Comparison of ENCODE assay signal across 8 mouse cellular contexts in genomic region chr16:40968088-40968860, GRCm38 (mm10).
DNase-seq lines count a peak whose midpoint lies in the region; ATAC-seq and TF ChIP-seq lines count a peak whose summit lies in the region.

No protein-coding gene starts in this region.

- H3K9ac ChIP-seq in embryonic facial prominence, embryonic 12.5 days = no peak overlapping the region
- no peak overlapping the region for H3K9ac ChIP-seq in heart, adult 2 months (ENCODE audit: low read depth, low read length)
- H3K9ac ChIP-seq in midbrain, embryonic 14.5 days (replicated peaks; ENCODE audit: low read length) = peak overlapping the region; percentile 43

- WGBS in embryonic facial prominence, embryonic 12.5 days = 22% methylated on average over 17 of the region's 17 CpGs
- WGBS in heart, adult 2 months = 22% methylated on average over 17 of the region's 17 CpGs
- 19% methylated on average over 17 of the region's 17 CpGs for WGBS in kidney, adult 2 months
- 22% methylated on average over 17 of the region's 17 CpGs for WGBS in midbrain, embryonic 14.5 days

- TF ChIP-seq POLR2A in heart, adult 2 months (IDR thresholded peaks at IDR 0.05; ENCODE audit: insufficient read depth, low read depth, low read length) = no peak
- no peak for TF ChIP-seq POLR2A in kidney, adult 2 months (IDR thresholded peaks at IDR 0.05; ENCODE audit: low read depth, low read length)
- no peak for TF ChIP-seq POLR2A in testis, adult 2 months (IDR thresholded peaks at IDR 0.05; ENCODE audit: control insufficient read depth, low read depth, low read length)

- H3K4me2 ChIP-seq in embryonic facial prominence, embryonic 12.5 days (replicated peaks) = peak overlapping the region; percentile 51
- H3K4me2 ChIP-seq in midbrain, embryonic 14.5 days (ENCODE audit: low read length) = peak overlapping the region; percentile 55

- ATAC-seq in embryonic facial prominence, embryonic 12.5 days (ENCODE audit: insufficient number of reproducible peaks, insufficient read depth, low FRiP score, low TSS enrichment) = peak; percentile 84
- peak; percentile 95 for ATAC-seq in midbrain, embryonic 14.5 days (ENCODE audit: low FRiP score, low TSS enrichment)
- ATAC-seq in activated CD4-positive, CD25-positive, alpha-beta regulatory T cell, adult 4 months = no peak

- 0 out of 2 replicates have a peak, but pooled peaks have one; percentile 40 for TF ChIP-seq EP300 in heart, adult 2 months (IDR thresholded peaks at IDR 0.05; ENCODE audit: insufficient read depth, low read depth, low read length)

- H3K9me3 ChIP-seq in embryonic facial prominence, embryonic 12.5 days = no peaks in the 10 kb centered on the region
- no peaks in the 10 kb centered on the region for H3K9me3 ChIP-seq in midbrain, embryonic 14.5 days (ENCODE audit: control insufficient read depth, low read length)

- DNase-seq in adrenal gland, postnatal 25 days = peak; percentile 67
- DNase-seq in heart, adult 2 months = peak; percentile 16 to 37
- DNase-seq in kidney, adult 2 months = peak; percentile 73
- DNase-seq in left cerebral cortex, postnatal 4 days = peak; percentile 89
- peak; percentile 93 for DNase-seq in midbrain, embryonic 14.5 days

- peak; percentile 77 for TF ChIP-seq CTCF in heart, adult 2 months (IDR thresholded peaks at IDR 0.05)
- peak; percentile 90 for TF ChIP-seq CTCF in kidney, adult 2 months (conservative IDR thresholded peaks at IDR 0.05; ENCODE audit: insufficient read depth, insufficient read length, low read depth, low read length)
- peak; percentile 42; the same call in 1 of the 2 replicates for TF ChIP-seq CTCF in testis, adult 2 months (IDR thresholded peaks at IDR 0.05; ENCODE audit: control insufficient read depth, insufficient read depth, insufficient replicate concordance, low read depth, low read length)

- H3K79me2 ChIP-seq in heart, adult 2 months (replicated peaks; ENCODE audit: control insufficient read depth, insufficient read depth, low read length) = no peaks in the 10 kb centered on the region

- intact Hi-C loops in heart, adult 2 months (cut with DNase I) = loop anchor here (2.0 to 5.0 kb wide), 2 partner anchors 327 to 501 kb away; no protein-coding TSS in a partner anchor
- intact Hi-C loops in left cerebral cortex, postnatal 4 days (cut with DNase I) = loop anchor here (10.0 kb wide), 3 partner anchors 983 to 1853 kb away; partner anchors contain the start of gene Lsamp

- peak overlapping the region; percentile 20 for H3K4me3 ChIP-seq in embryonic facial prominence, embryonic 12.5 days
- H3K4me3 ChIP-seq in heart, adult 2 months = no peak overlapping the region
- no peak overlapping the region for H3K4me3 ChIP-seq in kidney, adult 2 months (ENCODE audit: insufficient read depth, low read depth, low read length)
- H3K4me3 ChIP-seq in midbrain, embryonic 14.5 days (replicated peaks; ENCODE audit: low read depth, low read length) = peak overlapping the region; percentile 26
- H3K4me3 ChIP-seq in testis, adult 2 months (ENCODE audit: control insufficient read depth, low read depth, low read length) = no peak overlapping the region; the same call in 1 of the 2 replicates

- no peak overlapping the region for H3K27ac ChIP-seq in embryonic facial prominence, embryonic 12.5 days
- no peak overlapping the region for H3K27ac ChIP-seq in heart, adult 2 months
- H3K27ac ChIP-seq in kidney, adult 2 months (ENCODE audit: insufficient read depth, low read depth, low read length) = no peak overlapping the region
- H3K27ac ChIP-seq in midbrain, embryonic 14.5 days (replicated peaks; ENCODE audit: low read depth, low read length) = 0 out of 2 replicates have a peak overlapping the region, but pooled peaks have one; percentile 26
- H3K27ac ChIP-seq in testis, adult 2 months (ENCODE audit: control insufficient read depth, insufficient read depth, low read depth, low read length) = no peak overlapping the region

- no peaks in the 10 kb centered on the region for H3K4me1 ChIP-seq in embryonic facial prominence, embryonic 12.5 days
- H3K4me1 ChIP-seq in heart, adult 2 months (ENCODE audit: control insufficient read depth, insufficient read depth, low read length) = no peaks in the 10 kb centered on the region
- no peaks in the 10 kb centered on the region for H3K4me1 ChIP-seq in kidney, adult 2 months (ENCODE audit: control insufficient read depth, insufficient read depth, low read length)
- peaks cover 11% of the 10 kb centered on the region for H3K4me1 ChIP-seq in midbrain, embryonic 14.5 days (ENCODE audit: control insufficient read depth, insufficient read depth, low read length)
- peaks cover 4% of the 10 kb centered on the region for H3K4me1 ChIP-seq in testis, adult 2 months (ENCODE audit: control insufficient read depth, insufficient read depth, low read length)

- H3K27me3 ChIP-seq in embryonic facial prominence, embryonic 12.5 days = 0 out of 2 replicates have a peak, but pooled peaks cover 4% of the 10 kb centered on the region
- no peaks in the 10 kb centered on the region for H3K27me3 ChIP-seq in heart, adult 2 months (ENCODE audit: control insufficient read depth, insufficient read depth, low read length)
- H3K27me3 ChIP-seq in kidney, adult 2 months (replicated peaks; ENCODE audit: control insufficient read depth, insufficient read depth, low read length) = no peaks in the 10 kb centered on the region; the same call in 1 of the 2 replicates
- no peaks in the 10 kb centered on the region for H3K27me3 ChIP-seq in midbrain, embryonic 14.5 days (ENCODE audit: control insufficient read depth, insufficient read depth, low read length)
- H3K27me3 ChIP-seq in testis, adult 2 months (ENCODE audit: control insufficient read depth, insufficient read depth, low read length) = no peaks in the 10 kb centered on the region

- H3K36me3 ChIP-seq in embryonic facial prominence, embryonic 12.5 days = no peaks in the 10 kb centered on the region
- H3K36me3 ChIP-seq in heart, adult 2 months (ENCODE audit: control insufficient read depth, insufficient read depth, low read length) = no peaks in the 10 kb centered on the region
- H3K36me3 ChIP-seq in kidney, adult 2 months (ENCODE audit: control insufficient read depth, insufficient read depth, low read length) = no peaks in the 10 kb centered on the region
- no peaks in the 10 kb centered on the region for H3K36me3 ChIP-seq in midbrain, embryonic 14.5 days (ENCODE audit: control insufficient read depth, insufficient read depth, low read length)
- no peaks in the 10 kb centered on the region for H3K36me3 ChIP-seq in testis, adult 2 months (ENCODE audit: control insufficient read depth, insufficient read depth, low read length)

Comparison
In these comparisons a context has a peak if more than half of its experiments do, and no peak if none do; other contexts are left out.
1. DNase-seq: peak in every context shown above with its lines; median percentile 93 in midbrain, embryonic 14.5 days; 89 in left cerebral cortex, postnatal 4 days; 73 in kidney, adult 2 months; 67 in adrenal gland, postnatal 25 days; 26 in heart, adult 2 months.
2. H3K4me3 ChIP-seq: peak in embryonic facial prominence, embryonic 12.5 days (single experiment) and midbrain, embryonic 14.5 days (single experiment); none in heart, adult 2 months (single experiment), kidney, adult 2 months (single experiment) and testis, adult 2 months (single experiment).
3. Peak in every context shown above with its lines, with median percentiles within 50 percentile points of each other: CTCF ChIP-seq.